Mouse (Mus musculus): Measurements from ENCODE around the gene Hint1. TPM values are rescaled to one million over a fixed set of nuclear protein-coding genes. Genes with fewer than 3 reads are reported as not detected.
"Not testable (repeated sequence)": the region's sequence is repeated elsewhere in the genome, so short reads cannot be mapped to it uniquely, and the experiment has no call there.

The Hint1 gene
- polyA plus RNA-seq, 1 experiment from 2014 or later, result 878 TPM

GRCm38 (mm10) chr11:54844959-54845358, 21.2 kb upstream of the Hint1 start:
- Histone ChIP-seq H3K27me3 (replicated peaks) (no peaks in the 10 kb centered on the region), H3K4me3 (replicated peaks) (no peak overlapping the region), H3K4me1 (peaks cover 15% of the 10 kb centered on the region), H3K27ac (replicated peaks) (0 out of 2 replicates have a peak overlapping the region, but pooled peaks have one; percentile 13), H3K9ac (replicated peaks) (no peak overlapping the region), H3K4me2 (no peak overlapping the region), H3K36me3 (no peaks in the 10 kb centered on the region), H3K9me3 (replicated peaks) (no peaks in the 10 kb centered on the region)
- no peak for ATAC-seq (ENCODE audit: low FRiP score)
- 82% methylated on average over 5 of the region's 5 CpGs for WGBS

GRCm38 (mm10) chr11:54845470-54846442, 20.4 kb upstream of the Hint1 start:
- 17% methylated on average over 8 of the region's 8 CpGs for WGBS
- Histone ChIP-seq H3K36me3 (no peaks in the 10 kb centered on the region), H3K27ac (replicated peaks) (no peak overlapping the region), H3K27me3 (replicated peaks) (no peaks in the 10 kb centered on the region), H3K9ac (replicated peaks) (no peak overlapping the region), H3K4me2 (no peak overlapping the region), H3K4me1 (peaks cover 15% of the 10 kb centered on the region), H3K4me3 (replicated peaks) (no peak overlapping the region), H3K9me3 (replicated peaks) (no peaks in the 10 kb centered on the region)
- no peak for ATAC-seq (ENCODE audit: low FRiP score)

GRCm38 (mm10) chr11:54849961-54850758, 16.0 kb upstream of the Hint1 start:
- no peaks in the 10 kb centered on the region for H3K9me3 ChIP-seq (replicated peaks)
- no peak overlapping the region for H3K4me2 ChIP-seq
- H3K27me3 ChIP-seq (replicated peaks), result no peaks in the 10 kb centered on the region
- 87% methylated on average over 10 of the region's 10 CpGs for WGBS
- no peak overlapping the region for H3K9ac ChIP-seq (replicated peaks)
- H3K27ac ChIP-seq (replicated peaks), result no peak overlapping the region
- no peaks in the 10 kb centered on the region for H3K36me3 ChIP-seq
- ATAC-seq (ENCODE audit: low FRiP score), result no peak
- H3K4me1 ChIP-seq, result peaks cover 8% of the 10 kb centered on the region; the same call in 1 of the 2 replicates
- no peak overlapping the region for H3K4me3 ChIP-seq (replicated peaks)

- H3K4me3 ChIP-seq (replicated peaks), result no peak overlapping the region
- H3K4me1 ChIP-seq, result no peaks in the 10 kb centered on the region
- WGBS, result 93% methylated on average over 12 of the region's 12 CpGs
These were observed 14.5 kb upstream of the Hint1 start for GRCm38 (mm10) chr11:54851656-54852055.

DNA sequence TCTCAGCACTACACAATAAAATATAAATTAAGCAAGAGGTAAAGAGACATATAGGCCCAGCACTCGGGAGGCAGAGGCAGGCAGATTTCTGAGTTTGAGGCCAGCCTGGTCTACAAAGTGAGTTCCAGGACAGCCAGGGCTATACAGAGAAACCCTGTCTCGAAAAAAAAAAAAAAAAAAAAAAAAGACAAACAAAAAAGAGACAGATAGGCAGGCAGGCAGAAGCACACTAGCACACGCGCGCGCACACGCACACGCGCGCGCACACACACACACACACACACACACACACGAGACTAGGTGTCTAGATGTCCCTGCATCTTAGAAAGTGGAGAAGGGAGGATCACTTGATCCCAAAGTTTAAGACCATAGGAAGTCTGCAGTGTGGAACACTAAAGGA, 7.3 kb upstream of the Hint1 start:
- ATAC-seq (ENCODE audit: low FRiP score); H3K9me3 ChIP-seq (replicated peaks); H3K4me2 ChIP-seq; H3K36me3 ChIP-seq; H3K27me3 ChIP-seq (replicated peaks); H3K4me3 ChIP-seq (replicated peaks); H3K9ac ChIP-seq (replicated peaks); H3K27ac ChIP-seq (replicated peaks): not testable (repeated sequence)
- H3K4me1 ChIP-seq, result peaks cover 13% of the 10 kb centered on the region
- WGBS, result 98% methylated on average over 11 of the region's 12 CpGs

More at GRCm38 (mm10) chr11:54851656-54852055, 14.5 kb upstream of the Hint1 start:
- no peak overlapping the region for H3K9ac ChIP-seq (replicated peaks)
- ATAC-seq (ENCODE audit: low FRiP score), result no peak
- no peaks in the 10 kb centered on the region for H3K27me3 ChIP-seq (replicated peaks)
- H3K9me3 ChIP-seq (replicated peaks), result no peaks in the 10 kb centered on the region
- H3K27ac ChIP-seq (replicated peaks), result no peak overlapping the region
- H3K36me3 ChIP-seq, result no peaks in the 10 kb centered on the region
- H3K4me2 ChIP-seq, result no peak overlapping the region

DNA sequence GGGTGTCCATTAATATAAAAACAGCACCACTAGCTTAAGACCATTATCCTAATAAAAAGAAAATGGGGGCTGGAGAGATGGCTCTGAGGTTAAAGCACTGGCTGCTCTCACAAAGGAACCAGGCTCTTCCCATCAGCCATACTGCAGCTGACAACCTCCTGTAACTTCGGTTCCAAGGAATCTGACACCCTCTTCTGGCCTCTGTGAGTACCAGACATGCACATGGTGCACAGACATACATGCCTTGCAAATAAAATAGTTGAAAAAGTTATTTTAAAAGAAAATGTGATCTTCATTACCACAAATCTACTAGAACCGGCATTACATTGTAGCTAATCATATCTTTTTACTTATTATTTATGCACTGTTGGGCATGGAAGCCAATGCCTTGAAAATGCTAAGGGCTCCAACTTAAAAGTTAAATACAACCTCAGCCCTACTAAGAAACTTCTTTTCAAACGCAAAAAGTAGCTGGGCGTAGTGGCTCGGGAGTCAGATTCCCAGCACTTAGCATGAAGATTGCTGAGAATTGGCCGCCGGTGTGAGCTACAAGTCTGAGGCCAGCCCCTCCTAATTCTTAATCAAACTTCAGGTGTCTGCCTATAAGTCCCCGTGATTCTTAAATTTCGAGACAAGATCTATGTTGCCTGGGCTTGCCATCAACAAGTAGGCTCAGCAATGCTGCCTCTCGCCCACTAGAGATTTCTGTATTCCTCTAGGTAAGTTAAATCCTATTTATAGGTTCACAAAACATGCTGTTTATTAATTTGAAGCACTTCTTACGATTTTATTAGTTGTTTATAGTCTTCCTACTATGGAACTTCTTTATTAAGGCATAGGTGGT, 6.6 kb upstream of the Hint1 start:
- H3K36me3 ChIP-seq, result no peaks in the 10 kb centered on the region
- H3K9me3 ChIP-seq (replicated peaks), result no peaks in the 10 kb centered on the region
- H3K4me3 ChIP-seq (replicated peaks), result peak overlapping the region; percentile 61
- WGBS, result 23% methylated on average over 11 of the region's 11 CpGs
- no peaks in the 10 kb centered on the region for H3K27me3 ChIP-seq (replicated peaks)
- peak overlapping the region; percentile 71 for H3K9ac ChIP-seq (replicated peaks)
- ATAC-seq (ENCODE audit: low FRiP score), result no peak
- H3K4me1 ChIP-seq, result peaks cover 13% of the 10 kb centered on the region
- H3K4me2 ChIP-seq, result peak overlapping the region; percentile 71
- H3K27ac ChIP-seq (replicated peaks), result peak overlapping the region; percentile 91

DNA sequence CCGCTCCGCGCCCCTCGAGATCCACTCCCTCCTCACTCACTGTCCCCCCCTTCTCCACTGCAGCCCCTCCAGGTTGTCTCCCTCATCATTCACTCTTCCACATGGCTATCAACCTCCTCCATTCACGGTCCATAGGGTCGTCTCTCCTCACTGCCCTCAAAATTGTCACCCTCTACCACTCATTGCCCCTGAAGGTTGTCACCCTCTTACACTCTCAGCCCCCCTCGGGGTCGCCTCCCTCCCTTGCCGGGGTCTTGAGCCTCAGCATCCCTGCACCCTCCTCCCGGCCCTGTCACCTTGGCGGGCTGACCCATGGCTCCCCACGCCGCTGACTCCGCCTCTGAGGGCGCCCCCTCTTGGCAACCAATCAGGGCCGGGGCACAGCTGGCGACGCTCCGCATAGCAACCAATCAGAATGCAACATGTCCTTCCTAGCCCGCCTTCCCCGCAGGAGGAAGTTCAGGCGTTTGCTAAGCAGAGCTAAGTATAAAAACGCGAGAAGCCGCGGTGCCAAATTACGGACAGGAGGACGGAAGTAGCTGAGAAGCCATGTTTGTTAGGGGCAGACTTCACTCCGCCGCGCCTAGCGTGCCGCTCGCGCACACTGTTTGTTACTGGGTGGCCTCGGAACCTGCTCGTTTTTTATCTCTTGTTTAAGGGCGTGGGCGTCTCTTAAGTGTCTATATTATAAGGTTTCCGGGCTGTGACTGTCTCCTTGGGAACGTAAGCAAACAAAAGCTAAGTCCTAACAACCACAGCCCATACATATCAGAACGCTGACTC, 5.7 kb upstream of the Hint1 start, which contains the start of gene Lyrm7:
Gene Lyrm7 (minus strand): TSS at position 661 of the 783 bp plus-strand sequence.
- WGBS, result under 1% methylated on average over 42 of the region's 42 CpGs
- Histone ChIP-seq H3K36me3 (no peaks in the 10 kb centered on the region), H3K4me2 (peak within 1 kb of the TSS; percentile 71), H3K9ac (replicated peaks) (peak within 1 kb of the TSS; percentile 71), H3K9me3 (replicated peaks) (no peaks in the 10 kb centered on the region), H3K4me3 (replicated peaks) (peak within 1 kb of the TSS; percentile 61), H3K27me3 (replicated peaks) (no peaks in the 10 kb centered on the region), H3K4me1 (peaks cover 15% of the 10 kb centered on the region), H3K27ac (replicated peaks) (peak within 1 kb of the TSS; percentile 91)
- ATAC-seq (ENCODE audit: low FRiP score), result peak; percentile 98

GRCm38 (mm10) chr11:54861471-54862420, 4.4 kb upstream of the Hint1 start:
- Histone ChIP-seq H3K27ac (replicated peaks) (peak overlapping the region; percentile 91), H3K9me3 (replicated peaks) (no peaks in the 10 kb centered on the region), H3K4me2 (no peak overlapping the region), H3K36me3 (no peaks in the 10 kb centered on the region), H3K4me3 (replicated peaks) (no peak overlapping the region), H3K9ac (replicated peaks) (no peak overlapping the region), H3K4me1 (peaks cover 17% of the 10 kb centered on the region), H3K27me3 (replicated peaks) (no peaks in the 10 kb centered on the region)
- no peak for ATAC-seq (ENCODE audit: low FRiP score)
- WGBS, result 95% methylated on average over 5 of the region's 5 CpGs

DNA sequence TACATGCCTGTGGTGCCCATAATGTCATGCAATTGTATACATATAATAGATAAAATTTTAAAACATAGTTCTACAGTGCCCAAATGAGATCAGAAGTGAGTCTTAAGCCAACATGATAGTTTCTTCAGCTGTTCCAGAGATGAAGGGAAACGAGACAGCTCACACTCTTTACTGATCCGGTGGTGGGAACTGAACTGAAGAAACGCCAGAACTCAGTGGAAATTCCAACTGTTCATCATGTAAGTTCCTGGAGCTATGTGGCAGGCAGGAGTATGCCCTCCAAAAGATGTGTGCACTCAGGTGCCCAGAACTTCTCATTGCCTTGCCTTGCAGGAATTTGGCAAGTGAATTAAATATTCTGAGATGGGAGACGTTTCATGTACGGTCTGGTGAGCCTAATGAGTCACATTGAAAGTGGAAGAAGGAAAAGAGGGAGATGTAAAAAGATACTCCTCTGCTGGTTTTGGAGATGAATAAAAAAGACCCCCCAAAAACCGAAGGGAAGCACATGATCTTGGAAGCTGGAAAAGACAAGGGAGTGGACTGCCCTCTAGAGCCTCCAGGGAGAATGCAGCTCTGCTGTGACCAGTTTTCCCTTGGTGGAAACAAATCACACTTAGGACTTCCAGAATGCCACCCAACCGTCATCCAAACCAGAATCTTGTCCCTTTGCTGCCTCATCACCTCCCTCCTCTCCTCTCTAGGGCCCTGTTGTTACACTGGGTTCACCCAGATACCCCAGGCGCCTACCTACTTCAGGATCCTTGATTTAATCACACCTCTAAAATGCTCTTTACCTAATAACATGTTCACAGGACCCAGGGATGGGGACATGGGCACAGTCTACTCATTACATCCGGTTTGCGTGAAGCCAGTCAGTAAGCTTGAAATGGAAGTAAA, 3.3 kb upstream of the Hint1 start:
- ATAC-seq (ENCODE audit: low FRiP score), result no peak
- Histone ChIP-seq H3K4me2 (no peak overlapping the region), H3K9me3 (replicated peaks) (no peaks in the 10 kb centered on the region), H3K36me3 (no peaks in the 10 kb centered on the region), H3K27ac (replicated peaks) (no peak overlapping the region), H3K9ac (replicated peaks) (no peak overlapping the region), H3K4me3 (replicated peaks) (no peak overlapping the region), H3K4me1 (peaks cover 25% of the 10 kb centered on the region), H3K27me3 (replicated peaks) (no peaks in the 10 kb centered on the region)
- 45% methylated on average over 10 of the region's 10 CpGs for WGBS

Measured in neural tube, embryonic 15.5 days (tissue).